Mouse (Mus musculus): ENCODE results near the gene Krt78. TPM values are rescaled to one million over a fixed set of nuclear protein-coding genes. Genes with fewer than 3 reads are reported as not detected.
A peak's percentile ranks its signal among the peaks of the same experiment; 100 is the strongest.
"Not testable (repeated sequence)": the region's sequence is repeated elsewhere in the genome, so short reads cannot be mapped to it uniquely, and the experiment has no call there.

Gene Krt78
- polyA plus RNA-seq (2016; fragmentation: Nextera tagmentation; extraction: Ambion mirVana), result not detected in 2 replicates

GRCm38 (mm10) chr15:101954187-101954586 is at the start of gene Krt78:
TSS of gene Krt78 (minus strand) at chr15:101954287.
- no peaks in the 10 kb centered on the region for H3K4me1 ChIP-seq (replicated peaks)
- no peak for DNase-seq (ENCODE audit: low spot score)
- H3K27ac ChIP-seq, result no peak within 1 kb of the TSS
- WGBS, result 83% methylated on average over 9 of the region's 9 CpGs
- no peak within 1 kb of the TSS for H3K4me3 ChIP-seq
- H3K27me3 ChIP-seq (ENCODE audit: insufficient read depth, poor library complexity, severe bottlenecking), result no peaks in the 10 kb centered on the region
- H3K36me3 ChIP-seq, result no peaks in the 10 kb centered on the region
- no peaks in the 10 kb centered on the region for H3K9me3 ChIP-seq

GRCm38 (mm10) chr15:102003516-102003915 is 49.4 kb upstream of the Krt78 start:
- 10% methylated on average over 12 of the region's 12 CpGs for WGBS

GRCm38 (mm10) chr15:102002646-102003488 is 48.8 kb upstream of the Krt78 start:
- 2% methylated on average over 34 of the region's 34 CpGs for WGBS
- Histone ChIP-seq H3K4me1 (replicated peaks) (peaks cover 53% of the 10 kb centered on the region), H3K9me3 (no peaks in the 10 kb centered on the region), H3K36me3 (no peaks in the 10 kb centered on the region), H3K27ac (peak overlapping the region; percentile 56), H3K27me3 (ENCODE audit: insufficient read depth, poor library complexity, severe bottlenecking) (peaks cover 85% of the 10 kb centered on the region), H3K4me3 (peak overlapping the region; percentile 46)
- peak; percentile 84 for DNase-seq (ENCODE audit: low spot score)

More at GRCm38 (mm10) chr15:102003516-102003915, 49.4 kb upstream of the Krt78 start:
- no peaks in the 10 kb centered on the region for H3K36me3 ChIP-seq
- peak overlapping the region; percentile 46 for H3K4me3 ChIP-seq
- H3K27me3 ChIP-seq (ENCODE audit: insufficient read depth, poor library complexity, severe bottlenecking), result peaks cover 86% of the 10 kb centered on the region
- DNase-seq (ENCODE audit: low spot score), result no peak
- peak overlapping the region; percentile 56 for H3K27ac ChIP-seq
- H3K4me1 ChIP-seq (replicated peaks), result peaks cover 59% of the 10 kb centered on the region
- no peaks in the 10 kb centered on the region for H3K9me3 ChIP-seq

GRCm38 (mm10) chr15:101999676-102000335 is 45.7 kb upstream of the Krt78 start:
- no peak overlapping the region for H3K4me3 ChIP-seq
- peaks cover 24% of the 10 kb centered on the region for H3K4me1 ChIP-seq (replicated peaks)
- H3K9me3 ChIP-seq, result peaks cover 6% of the 10 kb centered on the region; the same call in 1 of the 2 replicates
- peaks cover 59% of the 10 kb centered on the region for H3K27me3 ChIP-seq (ENCODE audit: insufficient read depth, poor library complexity, severe bottlenecking)
- DNase-seq (ENCODE audit: low spot score), result no peak
- 88% methylated on average over 11 of the region's 11 CpGs for WGBS
- no peak overlapping the region for H3K27ac ChIP-seq
- H3K36me3 ChIP-seq, result no peaks in the 10 kb centered on the region

GRCm38 (mm10) chr15:101999156-101999555 is 45.1 kb upstream of the Krt78 start:
- Histone ChIP-seq H3K27me3 (ENCODE audit: insufficient read depth, poor library complexity, severe bottlenecking) (peaks cover 56% of the 10 kb centered on the region), H3K4me3 (no peak overlapping the region), H3K4me1 (replicated peaks) (peaks cover 17% of the 10 kb centered on the region), H3K9me3 (peaks cover 6% of the 10 kb centered on the region; the same call in 1 of the 2 replicates), H3K36me3 (no peaks in the 10 kb centered on the region), H3K27ac (no peak overlapping the region)
- DNase-seq (ENCODE audit: low spot score), result no peak
- WGBS, result 90% methylated on average over 11 of the region's 11 CpGs

- 84% methylated on average over 11 of the region's 11 CpGs for WGBS
- not testable (repeated sequence) for H3K27ac ChIP-seq; DNase-seq (ENCODE audit: low spot score); H3K4me1 ChIP-seq (replicated peaks); H3K4me3 ChIP-seq; H3K9me3 ChIP-seq; H3K36me3 ChIP-seq
- peaks cover 41% of the 10 kb centered on the region for H3K27me3 ChIP-seq (ENCODE audit: insufficient read depth, poor library complexity, severe bottlenecking)
Measured at GRCm38 (mm10) chr15:101996450-101997078, 42.5 kb upstream of the Krt78 start.

- no peak for DNase-seq (ENCODE audit: low spot score)
- 85% methylated on average over 4 of the region's 4 CpGs for WGBS
- Histone ChIP-seq H3K9me3 (peaks cover 6% of the 10 kb centered on the region; the same call in 1 of the 2 replicates), H3K27me3 (ENCODE audit: insufficient read depth, poor library complexity, severe bottlenecking) (peaks cover 41% of the 10 kb centered on the region), H3K4me3 (no peak overlapping the region), H3K36me3 (no peaks in the 10 kb centered on the region), H3K27ac (no peak overlapping the region), H3K4me1 (replicated peaks) (no peaks in the 10 kb centered on the region)
Measured at GRCm38 (mm10) chr15:101995484-101996236, 41.6 kb upstream of the Krt78 start.

GRCm38 (mm10) chr15:101994365-101994764 is 40.3 kb upstream of the Krt78 start:
- no peak overlapping the region for H3K4me3 ChIP-seq
- H3K36me3 ChIP-seq, result no peaks in the 10 kb centered on the region
- H3K27ac ChIP-seq, result no peak overlapping the region
- WGBS, result 90% methylated on average over 6 of the region's 6 CpGs
- no peak for DNase-seq (ENCODE audit: low spot score)
- H3K9me3 ChIP-seq, result peaks cover 6% of the 10 kb centered on the region; the same call in 1 of the 2 replicates
- peaks cover 39% of the 10 kb centered on the region for H3K27me3 ChIP-seq (ENCODE audit: insufficient read depth, poor library complexity, severe bottlenecking)
- H3K4me1 ChIP-seq (replicated peaks), result no peaks in the 10 kb centered on the region

- DNase-seq (ENCODE audit: low spot score), result no peak
- Histone ChIP-seq H3K9me3 (peaks cover 6% of the 10 kb centered on the region; the same call in 1 of the 2 replicates), H3K27me3 (ENCODE audit: insufficient read depth, poor library complexity, severe bottlenecking) (peaks cover 36% of the 10 kb centered on the region), H3K27ac (no peak overlapping the region), H3K4me1 (replicated peaks) (no peaks in the 10 kb centered on the region), H3K36me3 (no peaks in the 10 kb centered on the region), H3K4me3 (no peak overlapping the region)
- WGBS, result 88% methylated on average over 6 of the region's 6 CpGs
Measured at GRCm38 (mm10) chr15:101990946-101991345, 36.9 kb upstream of the Krt78 start.

GRCm38 (mm10) chr15:101988714-101989113 is 34.6 kb upstream of the Krt78 start:
- Histone ChIP-seq H3K9me3 (no peaks in the 10 kb centered on the region), H3K4me1 (replicated peaks) (peaks cover 11% of the 10 kb centered on the region), H3K27me3 (ENCODE audit: insufficient read depth, poor library complexity, severe bottlenecking) (peaks cover 31% of the 10 kb centered on the region), H3K27ac (no peak overlapping the region), H3K36me3 (no peaks in the 10 kb centered on the region), H3K4me3 (no peak overlapping the region)
- WGBS, result 64% methylated on average over 8 of the region's 8 CpGs
- no peak for DNase-seq (ENCODE audit: low spot score)

- DNase-seq (ENCODE audit: low spot score), result peak; percentile 87
- no peak overlapping the region for H3K4me3 ChIP-seq
- H3K4me1 ChIP-seq (replicated peaks), result peaks cover 17% of the 10 kb centered on the region
- H3K36me3 ChIP-seq, result no peaks in the 10 kb centered on the region
- H3K9me3 ChIP-seq, result no peaks in the 10 kb centered on the region
- H3K27ac ChIP-seq, result no peak overlapping the region
- peaks cover 30% of the 10 kb centered on the region for H3K27me3 ChIP-seq (ENCODE audit: insufficient read depth, poor library complexity, severe bottlenecking)
- 1% methylated on average over 10 of the region's 10 CpGs for WGBS
Measured at GRCm38 (mm10) chr15:101988119-101988518, 34.0 kb upstream of the Krt78 start.

- peaks cover 17% of the 10 kb centered on the region for H3K4me1 ChIP-seq (replicated peaks)
- H3K27me3 ChIP-seq (ENCODE audit: insufficient read depth, poor library complexity, severe bottlenecking), result peaks cover 8% of the 10 kb centered on the region; the same call in 1 of the 2 replicates
- H3K4me3 ChIP-seq, result peak overlapping the region; percentile 44; the same call in 1 of the 2 replicates
- no peak for DNase-seq (ENCODE audit: low spot score)
- 20% methylated on average over 6 of the region's 6 CpGs for WGBS
- no peaks in the 10 kb centered on the region for H3K9me3 ChIP-seq
- no peaks in the 10 kb centered on the region for H3K36me3 ChIP-seq
- H3K27ac ChIP-seq, result peak overlapping the region; percentile 86
Measured at GRCm38 (mm10) chr15:101984746-101985145, 30.7 kb upstream of the Krt78 start.

Data from hindbrain, embryonic 10.5 days (tissue).